Mouse (Mus musculus): Measurements from ENCODE around the gene Kcnn4. TPM values are rescaled to one million over a fixed set of nuclear protein-coding genes. Genes with fewer than 3 reads are reported as not detected.

Gene Kcnn4
- polyA plus RNA-seq, 1 experiment: 180 TPM

DNA sequence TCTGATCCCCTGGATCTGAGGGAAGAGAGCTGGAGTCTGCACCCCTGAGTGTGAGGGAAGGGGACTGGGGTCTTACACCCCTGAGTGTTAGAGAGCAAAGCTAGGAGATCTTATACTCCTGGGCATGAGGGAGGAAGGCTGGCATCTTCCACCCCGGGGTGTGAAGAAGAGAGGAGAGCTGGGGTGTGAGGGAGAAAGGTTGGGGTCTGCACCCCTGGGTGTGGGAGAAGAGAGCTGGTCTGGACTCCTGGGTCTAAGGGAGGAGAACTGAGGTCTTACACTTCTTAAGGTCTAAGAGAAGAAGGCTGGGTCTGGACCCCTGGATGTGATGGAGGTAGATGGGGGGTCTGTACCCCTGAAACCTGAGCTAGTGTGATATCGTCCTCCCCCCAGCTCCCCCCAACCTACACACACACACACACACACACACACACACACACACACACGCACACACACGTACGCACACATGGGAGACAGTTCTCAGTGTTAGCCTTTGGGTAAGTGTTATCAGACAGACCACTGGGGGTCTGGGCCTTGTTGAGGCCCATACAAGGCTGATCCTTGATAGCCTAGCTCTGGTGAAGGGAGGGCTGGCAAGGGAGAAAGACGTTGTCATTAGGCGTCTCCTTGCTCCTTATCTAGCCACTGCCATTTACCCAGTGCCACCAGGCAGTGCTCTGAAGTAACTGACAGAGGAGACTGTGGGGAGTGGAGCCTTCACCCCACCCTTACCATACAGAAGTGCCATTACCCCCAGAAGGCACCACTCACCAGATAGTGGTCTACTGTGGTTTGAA lies 1.1 kb downstream of the Kcnn4 start:
- H3K4me3 ChIP-seq (replicated peaks; ENCODE audit: control insufficient read depth, low read depth, low read length): peak overlapping the region; percentile 73
- TF ChIP-seq POLR2A (IDR thresholded peaks at IDR 0.05; ENCODE audit: borderline replicate concordance, control insufficient read depth, low read depth, low read length) (peak; percentile 65), CTCF (IDR thresholded peaks at IDR 0.05; ENCODE audit: control insufficient read depth, insufficient read depth, low read length) (no peak)
- peak overlapping the region; percentile 88 for H3K27ac ChIP-seq (ENCODE audit: control insufficient read depth, insufficient read depth, low read depth, low read length, poor library complexity)
- H3K4me1 ChIP-seq (ENCODE audit: control insufficient read depth, insufficient read depth, low read length): peaks cover 17% of the 10 kb centered on the region
- WGBS: 11% methylated on average over 6 of the region's 7 CpGs

- TF ChIP-seq CTCF (IDR thresholded peaks at IDR 0.05; ENCODE audit: control insufficient read depth, insufficient read depth, low read length) (no peak), POLR2A (IDR thresholded peaks at IDR 0.05; ENCODE audit: borderline replicate concordance, control insufficient read depth, low read depth, low read length) (no peak)
- Histone ChIP-seq H3K4me3 (replicated peaks; ENCODE audit: control insufficient read depth, low read depth, low read length) (peak overlapping the region; percentile 73), H3K27ac (ENCODE audit: control insufficient read depth, insufficient read depth, low read depth, low read length, poor library complexity) (peak overlapping the region; percentile 88), H3K4me1 (ENCODE audit: control insufficient read depth, insufficient read depth, low read length) (peaks cover 17% of the 10 kb centered on the region)
- 22% methylated on average over 3 of the region's 3 CpGs for WGBS
Measured at GRCm38 (mm10) chr7:24371809-24372145, 1.7 kb downstream of the Kcnn4 start.

DNA sequence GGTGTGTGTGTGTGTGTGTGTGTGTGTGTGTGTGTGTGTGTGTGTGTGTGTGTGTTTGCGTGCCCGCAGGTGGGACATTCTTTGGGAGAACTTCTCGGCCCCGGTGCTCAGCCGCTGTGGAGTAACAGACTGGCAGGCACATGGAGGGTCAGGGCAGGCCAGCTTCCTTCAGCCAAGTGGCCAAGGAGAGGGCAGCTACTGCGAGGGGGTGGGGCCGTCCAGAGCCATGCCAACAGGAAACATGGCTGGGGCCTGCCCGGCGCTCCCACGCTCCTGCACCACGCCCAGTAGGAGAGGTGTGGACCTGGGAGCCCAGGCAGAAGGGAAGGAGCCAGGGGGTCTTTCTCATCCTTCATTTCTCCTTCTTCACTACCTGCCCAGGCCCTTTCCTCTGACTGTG lies 2.2 kb downstream of the Kcnn4 start:
- H3K4me3 ChIP-seq (replicated peaks; ENCODE audit: control insufficient read depth, low read depth, low read length): peak overlapping the region; percentile 73
- 6% methylated on average over 9 of the region's 11 CpGs for WGBS
- H3K27ac ChIP-seq (ENCODE audit: control insufficient read depth, insufficient read depth, low read depth, low read length, poor library complexity): peak overlapping the region; percentile 88
- TF ChIP-seq POLR2A (IDR thresholded peaks at IDR 0.05; ENCODE audit: borderline replicate concordance, control insufficient read depth, low read depth, low read length): peak; percentile 88
- TF ChIP-seq CTCF (IDR thresholded peaks at IDR 0.05; ENCODE audit: control insufficient read depth, insufficient read depth, low read length): no peak
- H3K4me1 ChIP-seq (ENCODE audit: control insufficient read depth, insufficient read depth, low read length): peaks cover 17% of the 10 kb centered on the region

DNA sequence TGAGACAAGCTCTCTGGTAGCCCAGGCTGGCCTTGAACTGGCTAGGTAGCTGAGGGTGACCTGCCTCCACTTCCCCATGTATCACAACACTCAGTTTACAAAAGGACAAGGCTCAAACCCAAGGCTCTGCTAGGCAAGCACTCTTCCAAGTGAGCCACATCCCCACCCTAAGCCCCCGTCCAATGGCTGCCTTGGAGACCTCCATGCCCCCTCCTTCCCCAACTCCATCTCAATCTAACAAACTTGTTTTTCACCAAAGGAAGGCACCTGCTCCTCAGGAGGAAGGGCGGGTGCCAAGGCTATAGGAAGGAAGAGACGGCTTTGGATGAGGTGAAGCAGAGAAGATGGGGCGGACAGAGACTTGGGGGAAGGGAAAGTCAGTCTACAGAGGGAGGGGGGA lies 2.7 kb downstream of the Kcnn4 start:
- Histone ChIP-seq H3K27ac (ENCODE audit: control insufficient read depth, insufficient read depth, low read depth, low read length, poor library complexity) (peak overlapping the region; percentile 88), H3K4me1 (ENCODE audit: control insufficient read depth, insufficient read depth, low read length) (peaks cover 17% of the 10 kb centered on the region), H3K4me3 (replicated peaks; ENCODE audit: control insufficient read depth, low read depth, low read length) (peak overlapping the region; percentile 73)
- TF ChIP-seq POLR2A (IDR thresholded peaks at IDR 0.05; ENCODE audit: borderline replicate concordance, control insufficient read depth, low read depth, low read length) (no peak), CTCF (IDR thresholded peaks at IDR 0.05; ENCODE audit: control insufficient read depth, insufficient read depth, low read length) (no peak)
- 9% methylated on average over 4 of the region's 4 CpGs for WGBS

DNA sequence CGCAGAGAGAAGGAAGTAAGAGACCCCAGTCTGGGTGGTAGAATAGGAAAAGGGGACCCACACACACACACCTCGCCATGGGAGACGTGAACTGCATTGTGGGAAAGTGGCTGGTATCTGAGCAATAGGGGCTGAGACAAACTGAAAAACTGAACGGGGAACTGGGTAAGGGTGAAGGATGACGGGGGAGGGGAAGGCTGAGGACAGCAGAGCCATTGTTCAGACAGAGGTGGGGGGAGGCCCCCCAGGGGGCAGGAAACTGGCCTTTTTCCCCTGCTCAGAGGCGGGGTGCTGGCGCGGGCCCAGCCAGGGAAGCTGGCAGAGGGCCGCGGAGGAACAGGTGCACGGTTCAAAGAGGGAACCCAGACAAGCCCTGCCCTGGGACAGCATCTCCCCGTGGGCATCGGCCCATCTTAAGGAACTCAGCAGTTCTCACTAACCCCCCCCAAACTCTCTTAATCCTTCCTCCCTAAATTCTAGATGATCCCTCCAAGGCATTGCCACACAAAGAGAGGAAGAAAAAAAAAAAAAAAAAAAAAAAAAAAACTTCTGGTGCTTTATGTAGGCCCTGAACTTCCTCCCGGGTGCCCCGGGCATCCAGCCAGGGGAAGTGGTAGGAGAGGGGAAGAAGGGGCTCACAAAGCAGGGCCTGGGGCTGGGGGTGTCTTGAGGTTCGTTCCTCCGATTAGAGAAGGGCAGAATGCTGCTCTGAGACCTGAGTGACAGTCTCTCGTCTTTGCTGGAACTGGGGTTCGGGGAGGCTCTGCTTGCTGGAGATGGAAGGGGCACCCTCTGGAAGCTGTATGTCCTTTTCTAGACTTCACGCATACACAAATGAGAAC lies 3.7 kb downstream of the Kcnn4 start:
- TF ChIP-seq CTCF (IDR thresholded peaks at IDR 0.05; ENCODE audit: control insufficient read depth, insufficient read depth, low read length) (no peak), POLR2A (IDR thresholded peaks at IDR 0.05; ENCODE audit: borderline replicate concordance, control insufficient read depth, low read depth, low read length) (0 out of 2 replicates have a peak, but pooled peaks have one; percentile 9)

DNA sequence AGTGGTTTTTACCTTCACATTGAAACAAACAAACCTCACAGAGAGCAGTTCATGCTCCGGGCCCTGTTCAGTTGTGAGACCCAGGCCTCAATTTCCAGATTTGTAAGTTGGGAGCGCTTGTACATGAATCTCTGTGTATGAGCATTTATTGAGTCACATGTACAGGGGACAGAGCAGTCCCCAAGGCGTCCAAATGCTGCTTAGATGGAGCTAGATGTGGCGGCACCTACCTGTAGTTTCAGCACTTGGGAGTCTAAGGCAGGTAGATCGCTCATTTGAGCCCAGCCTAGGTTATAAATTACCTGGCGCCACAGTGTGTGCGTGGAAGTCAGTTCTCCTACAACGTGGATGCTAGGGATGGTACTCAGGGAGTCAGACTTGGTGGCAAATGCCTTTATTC lies 6.4 kb downstream of the Kcnn4 start:
- TF ChIP-seq CTCF (IDR thresholded peaks at IDR 0.05; ENCODE audit: control insufficient read depth, insufficient read depth, low read length) (no peak), POLR2A (IDR thresholded peaks at IDR 0.05; ENCODE audit: borderline replicate concordance, control insufficient read depth, low read depth, low read length) (no peak)
- Histone ChIP-seq H3K27ac (ENCODE audit: control insufficient read depth, insufficient read depth, low read depth, low read length, poor library complexity) (peak overlapping the region; percentile 78), H3K4me3 (replicated peaks; ENCODE audit: control insufficient read depth, low read depth, low read length) (peak overlapping the region; percentile 31), H3K4me1 (ENCODE audit: control insufficient read depth, insufficient read depth, low read length) (peaks cover 9% of the 10 kb centered on the region)
- whole genome bisulfite sequencing: 77% methylated on average over 8 of the region's 8 CpGs

More for the DNA sequence above, 3.7 kb downstream of the Kcnn4 start:
- Histone ChIP-seq H3K27ac (ENCODE audit: control insufficient read depth, insufficient read depth, low read depth, low read length, poor library complexity) (peak overlapping the region; percentile 88), H3K4me1 (ENCODE audit: control insufficient read depth, insufficient read depth, low read length) (peaks cover 15% of the 10 kb centered on the region), H3K4me3 (replicated peaks; ENCODE audit: control insufficient read depth, low read depth, low read length) (peak overlapping the region; percentile 51)
- 4% methylated on average over 17 of the region's 20 CpGs for WGBS

DNA sequence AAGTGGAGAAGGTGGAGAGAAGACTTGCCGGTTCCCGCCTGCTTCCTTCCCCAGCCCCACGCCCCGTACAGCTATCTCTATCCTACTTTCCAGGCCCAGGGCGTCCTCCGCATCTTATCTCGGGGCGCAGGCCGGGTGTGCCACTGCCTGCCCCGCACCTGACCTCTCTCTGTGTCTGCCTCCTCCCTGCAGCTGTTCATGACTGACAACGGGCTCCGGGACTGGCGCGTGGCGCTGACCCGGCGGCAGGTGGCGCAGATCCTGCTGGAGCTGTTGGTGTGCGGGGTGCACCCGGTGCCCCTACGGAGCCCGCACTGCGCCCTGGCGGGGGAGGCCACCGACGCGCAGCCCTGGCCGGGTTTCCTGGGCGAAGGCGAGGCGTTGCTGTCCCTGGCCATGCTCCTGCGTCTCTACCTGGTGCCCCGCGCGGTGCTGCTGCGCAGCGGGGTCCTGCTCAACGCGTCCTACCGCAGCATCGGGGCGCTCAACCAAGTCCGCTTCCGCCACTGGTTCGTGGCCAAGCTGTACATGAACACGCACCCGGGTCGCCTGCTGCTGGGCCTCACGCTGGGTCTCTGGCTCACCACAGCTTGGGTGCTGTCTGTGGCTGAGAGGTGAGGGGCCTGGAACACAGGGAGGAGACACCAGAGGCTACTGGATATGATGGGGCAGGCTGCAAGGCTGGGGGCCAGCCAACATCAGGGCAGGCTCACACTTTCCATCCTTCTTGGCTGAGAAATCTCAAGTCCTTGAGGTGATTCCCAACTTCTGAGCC lies 7.2 kb downstream of the Kcnn4 start:
- 63% methylated on average over 48 of the region's 49 CpGs for WGBS
- Histone ChIP-seq H3K4me3 (replicated peaks; ENCODE audit: control insufficient read depth, low read depth, low read length) (peak overlapping the region; percentile 3), H3K27ac (ENCODE audit: control insufficient read depth, insufficient read depth, low read depth, low read length, poor library complexity) (peak overlapping the region; percentile 78), H3K4me1 (ENCODE audit: control insufficient read depth, insufficient read depth, low read length) (peaks cover 9% of the 10 kb centered on the region)
- TF ChIP-seq CTCF (IDR thresholded peaks at IDR 0.05; ENCODE audit: control insufficient read depth, insufficient read depth, low read length) (peak; percentile 54; the same call in 1 of the 2 replicates), POLR2A (IDR thresholded peaks at IDR 0.05; ENCODE audit: borderline replicate concordance, control insufficient read depth, low read depth, low read length) (peak; percentile 45; the same call in 1 of the 2 replicates)

Measured in bone marrow, adult 2 months (tissue).